Mouse (Mus musculus): ENCODE data around the gene Tmem223. TPM values are rescaled to one million over a fixed set of nuclear protein-coding genes. Genes with fewer than 3 reads are reported as not detected.

The Tmem223 gene
- 154 and 157 TPM in 2 replicates for polyA plus RNA-seq (2015; fragmentation: Nextera tagmentation; extraction: Ambion mirVana)

- Histone ChIP-seq H3K4me3 (peak within 1 kb of the TSS; percentile 72), H3K4me1 (replicated peaks) (peaks cover 28% of the 10 kb centered on the region), H3K9me3 (replicated peaks) (no peaks in the 10 kb centered on the region), H3K9ac (peak within 1 kb of the TSS; percentile 83), H3K4me2 (peak within 1 kb of the TSS; percentile 72), H3K27ac (peak within 1 kb of the TSS; percentile 86), H3K27me3 (no peaks in the 10 kb centered on the region), H3K36me3 (peaks cover 51% of the 10 kb centered on the region)
- WGBS, result 13% methylated on average over 29 of the region's 29 CpGs
- 0 out of 2 replicates have a peak, but pooled peaks have one; percentile 6 for ATAC-seq (replicated peaks; ENCODE audit: insufficient number of reproducible peaks, insufficient read depth, low FRiP score, low read depth)
Observed at GRCm38 (mm10) chr19:8770567-8771270, at the start of gene Tmem223. Gene Tmem223 (plus strand): TSS chr19:8770996.

GRCm38 (mm10) chr19:8721378-8721777 lies 49.4 kb upstream of the Tmem223 start:
- H3K4me3 ChIP-seq, result no peak overlapping the region
- H3K4me2 ChIP-seq, result no peak overlapping the region
- no peaks in the 10 kb centered on the region for H3K27me3 ChIP-seq
- H3K9me3 ChIP-seq (replicated peaks), result no peaks in the 10 kb centered on the region
- WGBS, result 59% methylated on average over 1 of the region's 1 CpGs
- peaks cover 29% of the 10 kb centered on the region for H3K4me1 ChIP-seq (replicated peaks)
- no peak overlapping the region for H3K9ac ChIP-seq
- H3K36me3 ChIP-seq, result peaks cover 21% of the 10 kb centered on the region
- H3K27ac ChIP-seq, result no peak overlapping the region
- ATAC-seq (replicated peaks; ENCODE audit: insufficient number of reproducible peaks, insufficient read depth, low FRiP score, low read depth), result no peak

- WGBS, result 50% methylated on average over 4 of the region's 4 CpGs
- Histone ChIP-seq H3K9me3 (replicated peaks) (no peaks in the 10 kb centered on the region), H3K4me3 (peak overlapping the region; percentile 65), H3K36me3 (peaks cover 28% of the 10 kb centered on the region), H3K9ac (peak overlapping the region; percentile 84), H3K4me1 (replicated peaks) (peaks cover 29% of the 10 kb centered on the region), H3K27ac (no peak overlapping the region), H3K4me2 (peak overlapping the region; percentile 61), H3K27me3 (no peaks in the 10 kb centered on the region)
- no peak for ATAC-seq (replicated peaks; ENCODE audit: insufficient number of reproducible peaks, insufficient read depth, low FRiP score, low read depth)
Observed at GRCm38 (mm10) chr19:8722021-8722420, 48.8 kb upstream of the Tmem223 start.

DNA sequence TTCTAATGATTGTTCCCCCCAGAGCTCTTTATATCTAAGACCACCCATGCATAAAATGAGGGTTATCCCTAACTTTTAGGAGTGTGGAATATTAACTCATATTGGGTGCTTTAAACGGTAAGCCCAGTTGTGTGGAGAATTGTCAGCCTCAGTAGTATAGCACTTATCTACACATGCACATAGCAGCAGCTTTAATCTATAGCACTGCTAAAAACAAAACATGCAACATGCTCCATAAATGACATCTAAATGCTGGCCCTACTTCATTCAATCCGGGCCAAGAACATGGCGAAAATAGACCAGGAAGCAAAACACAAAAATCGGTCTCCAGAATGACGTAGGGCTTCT lies 48.3 kb upstream of the Tmem223 start:
- Histone ChIP-seq H3K4me3 (peak overlapping the region; percentile 65), H3K9me3 (replicated peaks) (no peaks in the 10 kb centered on the region), H3K36me3 (peaks cover 28% of the 10 kb centered on the region), H3K4me1 (replicated peaks) (peaks cover 29% of the 10 kb centered on the region), H3K27ac (peak overlapping the region; percentile 95), H3K27me3 (no peaks in the 10 kb centered on the region), H3K9ac (peak overlapping the region; percentile 84), H3K4me2 (peak overlapping the region; percentile 61)
- under 1% methylated on average over 5 of the region's 5 CpGs for WGBS
- ATAC-seq (replicated peaks; ENCODE audit: insufficient number of reproducible peaks, insufficient read depth, low FRiP score, low read depth), result no peak

DNA sequence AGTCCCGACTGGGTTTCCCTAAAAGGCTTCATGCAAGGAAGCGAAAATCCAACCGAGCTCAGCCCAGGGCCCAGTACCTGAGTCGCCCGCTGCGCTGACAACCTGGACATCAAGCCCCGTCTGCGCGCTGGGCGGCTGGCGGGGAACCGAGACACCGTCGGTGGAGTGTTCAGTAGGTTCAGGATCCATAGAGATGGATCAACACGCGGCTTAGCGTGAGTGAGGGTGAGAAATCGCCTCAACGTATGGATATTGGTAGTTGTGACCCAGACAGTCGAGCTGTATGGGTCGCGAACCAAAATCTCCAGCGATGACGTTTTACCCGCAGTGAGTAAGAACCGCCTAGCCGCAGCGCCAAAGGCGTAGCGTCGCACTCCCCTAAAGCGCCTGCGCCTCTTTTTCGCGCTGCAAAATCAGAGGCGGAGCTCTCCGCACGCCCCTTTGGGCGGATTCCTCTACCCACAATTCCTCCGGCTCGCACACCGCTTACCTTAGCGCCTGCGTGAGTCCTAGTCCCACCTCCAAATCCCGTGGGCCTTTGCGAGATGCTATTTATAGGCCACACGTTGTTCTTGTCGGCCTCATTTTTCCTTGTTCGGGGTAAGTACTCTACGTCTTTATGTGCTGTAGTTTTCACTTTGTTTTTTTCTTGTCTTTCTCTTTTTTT lies 47.8 kb upstream of the Tmem223 start, which contains the start of gene Slc3a2:
Slc3a2 (minus strand) TSS at position 463 of the 667 bp plus-strand sequence.
- no peaks in the 10 kb centered on the region for H3K27me3 ChIP-seq
- WGBS, result under 1% methylated on average over 50 of the region's 50 CpGs
- ATAC-seq (replicated peaks; ENCODE audit: insufficient number of reproducible peaks, insufficient read depth, low FRiP score, low read depth), result peak; percentile 98

GRCm38 (mm10) chr19:8723574-8724346 lies 47.0 kb upstream of the Tmem223 start:
- Histone ChIP-seq H3K36me3 (peaks cover 28% of the 10 kb centered on the region), H3K27me3 (no peaks in the 10 kb centered on the region), H3K9ac (peak overlapping the region; percentile 84), H3K4me1 (replicated peaks) (peaks cover 29% of the 10 kb centered on the region), H3K4me3 (peak overlapping the region; percentile 65), H3K4me2 (peak overlapping the region; percentile 63), H3K27ac (peak overlapping the region; percentile 88), H3K9me3 (replicated peaks) (no peaks in the 10 kb centered on the region)
- under 1% methylated on average over 20 of the region's 20 CpGs for WGBS
- ATAC-seq (replicated peaks; ENCODE audit: insufficient number of reproducible peaks, insufficient read depth, low FRiP score, low read depth), result no peak

More for the DNA sequence above, 47.8 kb upstream of the Tmem223 start, which contains the start of gene Slc3a2:
- Histone ChIP-seq H3K9ac (peak within 1 kb of the TSS; percentile 84), H3K4me3 (peak within 1 kb of the TSS; percentile 65), H3K27ac (peak within 1 kb of the TSS; percentile 95), H3K9me3 (replicated peaks) (no peaks in the 10 kb centered on the region), H3K4me1 (replicated peaks) (peaks cover 29% of the 10 kb centered on the region), H3K4me2 (peak within 1 kb of the TSS; percentile 63), H3K36me3 (peaks cover 28% of the 10 kb centered on the region)

DNA sequence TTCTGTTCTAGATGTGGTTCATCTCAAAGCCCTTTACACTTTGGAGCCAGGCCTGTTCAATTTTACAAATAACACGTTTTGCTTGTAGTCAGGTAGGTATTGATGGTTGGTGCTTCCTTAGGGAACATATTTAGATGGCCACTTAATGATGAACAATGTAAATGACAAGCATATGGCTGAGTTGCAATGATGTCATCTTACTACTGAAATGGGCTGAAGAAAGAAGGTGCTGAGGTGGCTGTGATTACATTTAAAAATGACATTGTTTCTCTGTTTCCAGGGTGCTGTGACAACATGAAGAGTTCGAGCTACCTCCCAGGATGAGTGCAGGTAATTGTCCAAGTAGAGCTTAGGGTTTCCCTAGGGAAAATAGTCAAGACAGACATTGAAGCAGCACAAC lies 46.4 kb upstream of the Tmem223 start:
- Histone ChIP-seq H3K9ac (peak overlapping the region; percentile 84), H3K27me3 (no peaks in the 10 kb centered on the region), H3K4me1 (replicated peaks) (peaks cover 29% of the 10 kb centered on the region), H3K4me3 (peak overlapping the region; percentile 65), H3K36me3 (peaks cover 28% of the 10 kb centered on the region), H3K4me2 (peak overlapping the region; percentile 63), H3K27ac (peak overlapping the region; percentile 88), H3K9me3 (replicated peaks) (no peaks in the 10 kb centered on the region)
- WGBS, result 6% methylated on average over 2 of the region's 2 CpGs
- no peak for ATAC-seq (replicated peaks; ENCODE audit: insufficient number of reproducible peaks, insufficient read depth, low FRiP score, low read depth)

DNA sequence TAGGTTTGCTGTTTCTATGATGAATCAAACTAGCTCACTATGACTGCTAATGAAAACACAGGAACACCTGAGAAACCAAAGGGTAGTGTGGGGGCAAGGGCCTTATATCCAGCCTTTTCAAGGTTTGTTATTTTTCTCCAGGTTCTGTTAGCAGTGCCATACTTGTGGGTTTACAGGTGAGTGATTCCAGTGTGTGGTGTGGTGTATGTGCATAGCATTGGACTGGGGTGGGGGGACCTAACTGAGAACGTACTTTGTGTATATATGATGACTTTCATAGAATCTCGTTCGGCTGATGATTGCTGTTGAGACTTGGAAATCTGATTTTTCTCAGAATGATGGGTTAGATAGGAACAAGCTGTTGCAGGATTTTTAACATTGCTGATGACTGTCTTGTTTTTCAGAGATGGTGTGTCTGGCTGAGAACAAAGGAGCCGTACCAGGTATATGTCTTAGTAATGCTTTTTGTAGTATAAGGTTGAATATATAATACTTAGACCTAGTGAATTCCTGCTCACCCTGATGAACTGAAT lies 45.6 kb upstream of the Tmem223 start:
- 0 out of 2 replicates have a peak overlapping the region, but pooled peaks have one; percentile 84 for H3K9ac ChIP-seq
- H3K4me1 ChIP-seq (replicated peaks), result peaks cover 29% of the 10 kb centered on the region
- no peak for ATAC-seq (replicated peaks; ENCODE audit: insufficient number of reproducible peaks, insufficient read depth, low FRiP score, low read depth)
- H3K36me3 ChIP-seq, result peaks cover 28% of the 10 kb centered on the region
- peak overlapping the region; percentile 65 for H3K4me3 ChIP-seq
- peak overlapping the region; percentile 63 for H3K4me2 ChIP-seq
- 55% methylated on average over 4 of the region's 4 CpGs for WGBS
- H3K9me3 ChIP-seq (replicated peaks), result no peaks in the 10 kb centered on the region
- no peak overlapping the region for H3K27ac ChIP-seq
- H3K27me3 ChIP-seq, result no peaks in the 10 kb centered on the region

DNA sequence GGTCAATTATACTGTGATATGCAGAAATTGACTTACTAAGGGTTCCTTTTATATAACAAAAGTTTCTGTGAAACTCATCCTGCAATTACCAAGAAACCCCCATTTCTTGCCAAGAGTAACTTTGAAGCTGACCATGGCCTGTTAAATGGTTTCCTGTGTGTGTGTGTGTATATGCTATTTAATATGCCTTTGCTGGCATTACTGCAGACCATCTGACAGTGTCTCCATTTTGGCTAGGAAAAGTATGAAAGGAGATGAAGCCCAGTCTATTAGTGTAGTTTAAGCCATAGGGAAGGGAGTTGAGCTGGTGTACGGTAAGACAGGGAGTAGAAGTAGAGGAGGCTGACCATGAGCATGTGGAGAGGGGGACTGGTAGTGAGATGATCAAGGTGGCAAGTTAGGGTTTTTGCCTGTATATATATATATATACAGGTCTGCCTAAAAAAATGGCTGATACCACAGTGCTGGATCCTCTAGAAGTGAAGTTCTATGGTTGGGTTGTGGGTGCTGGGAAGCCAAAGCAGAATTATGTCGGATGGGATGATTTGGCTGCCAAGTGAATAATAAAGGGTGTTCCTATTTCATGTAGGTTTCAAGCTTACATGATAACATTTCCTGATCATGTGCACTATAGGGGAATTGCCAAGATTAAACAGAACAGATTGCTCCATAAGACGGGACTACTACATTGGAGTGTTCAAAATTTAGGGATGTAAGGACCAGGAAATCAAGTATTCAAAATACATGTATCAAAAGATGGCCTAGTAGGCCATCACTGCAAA lies 44.0 kb upstream of the Tmem223 start:
- ATAC-seq (replicated peaks; ENCODE audit: insufficient number of reproducible peaks, insufficient read depth, low FRiP score, low read depth), result no peak
- Histone ChIP-seq H3K27ac (no peak overlapping the region), H3K36me3 (peaks cover 28% of the 10 kb centered on the region), H3K4me1 (replicated peaks) (peaks cover 24% of the 10 kb centered on the region), H3K9me3 (replicated peaks) (no peaks in the 10 kb centered on the region), H3K27me3 (no peaks in the 10 kb centered on the region), H3K9ac (no peak overlapping the region), H3K4me3 (no peak overlapping the region), H3K4me2 (no peak overlapping the region)
- WGBS, result 35% methylated on average over 3 of the region's 3 CpGs

DNA sequence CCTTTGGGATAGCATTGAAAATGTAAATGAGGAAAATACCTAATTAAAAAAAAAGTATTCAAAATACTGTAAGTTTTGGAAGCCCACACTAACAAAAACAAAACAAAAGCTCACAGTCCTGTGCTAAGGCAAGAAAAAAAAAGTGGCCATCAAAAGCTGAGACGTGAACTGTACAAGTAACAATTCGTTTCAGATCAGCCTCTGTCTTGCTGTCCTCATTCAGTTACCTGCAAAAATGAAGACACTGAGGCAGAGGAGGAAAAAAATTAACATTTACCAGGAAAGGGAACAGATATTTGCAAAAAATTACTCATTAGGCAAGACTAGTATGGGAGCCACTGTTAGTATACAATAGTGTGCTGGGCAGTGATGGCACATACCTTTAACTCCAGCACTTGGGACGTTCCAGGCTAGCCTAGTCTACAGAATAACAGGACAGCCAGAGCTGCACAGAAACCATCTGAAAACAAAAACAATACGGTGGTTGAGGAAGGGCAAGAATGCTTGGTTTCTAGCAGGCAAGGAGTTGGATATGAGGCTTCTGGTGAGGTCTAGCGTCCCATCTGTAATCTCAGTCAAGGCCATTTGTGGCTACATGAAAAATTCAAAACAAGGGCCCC lies 43.2 kb upstream of the Tmem223 start:
- H3K4me2 ChIP-seq, result no peak overlapping the region
- no peaks in the 10 kb centered on the region for H3K9me3 ChIP-seq (replicated peaks)
- peaks cover 28% of the 10 kb centered on the region for H3K36me3 ChIP-seq
- H3K9ac ChIP-seq, result no peak overlapping the region
- no peak overlapping the region for H3K4me3 ChIP-seq
- ATAC-seq (replicated peaks; ENCODE audit: insufficient number of reproducible peaks, insufficient read depth, low FRiP score, low read depth), result no peak
- H3K27me3 ChIP-seq, result no peaks in the 10 kb centered on the region
- no peak overlapping the region for H3K27ac ChIP-seq
- H3K4me1 ChIP-seq (replicated peaks), result peaks cover 17% of the 10 kb centered on the region
- WGBS, result 24% methylated on average over 5 of the region's 5 CpGs
